Comparison of ENCODE assay signal across 8 mouse cellular contexts in genomic region chr3:64842299-64842698, GRCm38 (mm10). TPM values are rescaled to one million over a fixed set of nuclear protein-coding genes. Genes with fewer than 3 reads are reported as not detected.
DNase-seq lines count a peak whose midpoint lies in the region; ATAC-seq and TF ChIP-seq lines count a peak whose summit lies in the region.

No protein-coding gene starts in this region.

- no peak overlapping the region for H3K4me3 ChIP-seq in embryonic fibroblast, embryonic 13.5 days (ENCODE audit: insufficient read depth, low read length)
- H3K4me3 ChIP-seq in liver, embryonic 14.5 days (ENCODE audit: insufficient read depth in 1 of 2, low read depth in 2 of 2, low read length in 2 of 2): no peak overlapping the region

- 6% methylated on average over 4 of the region's 4 CpGs for WGBS in liver, embryonic 14.5 days (ENCODE audit: insufficient replicate concordance)

- no peak for TF ChIP-seq POLR2A in embryonic fibroblast, embryonic 13.5 days (IDR thresholded peaks at IDR 0.05; ENCODE audit: low read depth, low read length)

- ATAC-seq in CD4-positive, CD25-positive, alpha-beta regulatory T cell, adult 4 months: no peak
- ATAC-seq in liver, embryonic 14.5 days (ENCODE audit: insufficient read depth): no peak

- no peaks in the 10 kb centered on the region for H3K4me1 ChIP-seq in embryonic fibroblast, embryonic 13.5 days (ENCODE audit: control insufficient read depth, insufficient read depth, low read length)
- no peaks in the 10 kb centered on the region for H3K4me1 ChIP-seq in liver, embryonic 14.5 days (replicated peaks; ENCODE audit: control insufficient read depth in 2 of 2, insufficient read depth in 2 of 2, low read length in 1 of 2)

- H3K9ac ChIP-seq in liver, embryonic 14.5 days (replicated peaks): no peak overlapping the region

- peak; percentile 28 for DNase-seq in CD4-positive, CD25-positive, alpha-beta regulatory T cell, adult 2 months (ENCODE audit: low read depth, low spot score)
- DNase-seq in 3134 (ENCODE audit: extremely low read depth, insufficient read length, low spot score): peak; percentile 4
- peak; percentile 40 to 46 for DNase-seq in adrenal gland, postnatal 36 days
- DNase-seq in kidney, adult 9 months: peak; percentile 64
- DNase-seq in liver, embryonic 14.5 days (ENCODE audit: low read depth in 3 of 3, low spot score in 3 of 3): peak in 1 of 3 experiments; percentile 3
- DNase-seq in right cerebral cortex, adult 2 months (ENCODE audit: low spot score in 2 of 2): peak; percentile 73 to 76

- peak; percentile 74; the same call in 1 of the 2 replicates for TF ChIP-seq CTCF in embryonic fibroblast, embryonic 13.5 days (IDR thresholded peaks at IDR 0.05; ENCODE audit: borderline replicate concordance, insufficient read depth, low read length)
- peak; percentile 57 for TF ChIP-seq CTCF in liver, embryonic 14.5 days (IDR thresholded peaks at IDR 0.05; ENCODE audit: low read depth)

- H3K27ac ChIP-seq in embryonic fibroblast, embryonic 13.5 days (ENCODE audit: insufficient read depth, low read length): no peak overlapping the region
- H3K27ac ChIP-seq in liver, embryonic 14.5 days: no peak overlapping the region

- no peaks in the 10 kb centered on the region for H3K36me3 ChIP-seq in liver, embryonic 14.5 days (replicated peaks; ENCODE audit: control insufficient read depth, insufficient read depth, low read depth)

- no peak overlapping the region for H3K4me2 ChIP-seq in liver, embryonic 14.5 days (ENCODE audit: low read depth)

- H3K9me3 ChIP-seq in liver, embryonic 14.5 days (ENCODE audit: control insufficient read depth, low read length): no peaks in the 10 kb centered on the region

- TF ChIP-seq EP300 in liver, embryonic 14.5 days (IDR thresholded peaks at IDR 0.05; ENCODE audit: low read depth): no peak

- no peaks in the 10 kb centered on the region for H3K27me3 ChIP-seq in liver, embryonic 14.5 days (ENCODE audit: control insufficient read depth, insufficient read depth, low read length)

RNA-seq across cellular contexts. Expression of gene Vmn2r7, which starts 2.3 kb away (rescaled TPM):
- not detected for polyA plus RNA-seq in CD4-positive, CD25-positive, alpha-beta regulatory T cell, adult 4 months (2017; shearing (Covaris generic))
- not detected for total RNA-seq in adrenal gland, postnatal 36 days (2021)
- not detected in 2 replicates for polyA plus RNA-seq in embryonic fibroblast, embryonic 13.5 days (2011; ENCODE audit: insufficient read length, low read depth, missing spikeins)
- polyA plus RNA-seq in liver, embryonic 14.5 days (2012; rRNA removed): not detected in 2 replicates
- polyA plus RNA-seq in liver, embryonic 14.5 days (2014; fragmentation: Nextera tagmentation; extraction: Ambion mirVana): not detected in 2 replicates
